Mouse (Mus musculus): ENCODE data around the gene Phf19.

- TF ChIP-seq POLR2A (IDR thresholded peaks at IDR 0.05; ENCODE audit: insufficient read length, low read depth) (no peak), MYOD1 (IDR thresholded peaks at IDR 0.05; ENCODE audit: control insufficient read depth in 1 of 3, insufficient read length in 2 of 3, low read depth in 2 of 3) (no peak), MAX (IDR thresholded peaks at IDR 0.05; ENCODE audit: low read depth) (no peak), REST (IDR thresholded peaks at IDR 0.05; ENCODE audit: insufficient read depth, insufficient read length) (no peak), E2F4 (IDR thresholded peaks at IDR 0.05; ENCODE audit: insufficient read depth) (no peak), TCF12 (IDR thresholded peaks at IDR 0.05; ENCODE audit: insufficient read depth, poor library complexity, severe bottlenecking) (no peak), MYOG (IDR thresholded peaks at IDR 0.05; ENCODE audit: control insufficient read depth in 1 of 3, insufficient read depth in 1 of 3, insufficient read length in 2 of 3, low read depth in 2 of 3) (no peak), CEBPB (IDR thresholded peaks at IDR 0.05; ENCODE audit: insufficient read depth, poor library complexity, severe bottlenecking) (no peak), USF1 (IDR thresholded peaks at IDR 0.05; ENCODE audit: low read depth) (no peak), POLR2AphosphoS2 (IDR thresholded peaks at IDR 0.05; ENCODE audit: insufficient read length, low read depth) (no peak)
Observed at GRCm38 (mm10) chr2:34946046-34946445, 32.2 kb upstream of the Phf19 start.
